Mouse (Mus musculus): ENCODE results near the gene Mt1. TPM values are rescaled to one million over a fixed set of nuclear protein-coding genes. Genes with fewer than 3 reads are reported as not detected.
A peak's percentile ranks its signal among the peaks of the same experiment; 100 is the strongest.

Gene Mt1
- polyA plus RNA-seq, 1 experiment from 2014 or later = 77.3 TPM

GRCm38 (mm10) chr8:94189275-94190031 is 10.6 kb downstream of the Mt1 start:
- 77% methylated on average over 13 of the region's 13 CpGs for WGBS
- H3K36me3 ChIP-seq = no peaks in the 10 kb centered on the region
- no peak for ATAC-seq (ENCODE audit: low FRiP score, low read depth)
- H3K27ac ChIP-seq = no peak overlapping the region
- no peak overlapping the region for H3K4me2 ChIP-seq (replicated peaks)
- peaks cover 37% of the 10 kb centered on the region for H3K4me1 ChIP-seq
- no peaks in the 10 kb centered on the region for H3K9me3 ChIP-seq
- H3K27me3 ChIP-seq = peaks cover 46% of the 10 kb centered on the region
- no peak overlapping the region for H3K9ac ChIP-seq
- H3K4me3 ChIP-seq = no peak overlapping the region

GRCm38 (mm10) chr8:94191101-94191691 is 12.3 kb downstream of the Mt1 start:
- Histone ChIP-seq H3K4me2 (replicated peaks) (peak overlapping the region; percentile 56), H3K4me1 (peaks cover 33% of the 10 kb centered on the region), H3K27ac (no peak overlapping the region), H3K36me3 (no peaks in the 10 kb centered on the region), H3K4me3 (peak overlapping the region; percentile 24), H3K9me3 (no peaks in the 10 kb centered on the region), H3K9ac (no peak overlapping the region), H3K27me3 (peaks cover 29% of the 10 kb centered on the region)
- WGBS = 20% methylated on average over 21 of the region's 21 CpGs
- ATAC-seq (ENCODE audit: low FRiP score, low read depth) = no peak

GRCm38 (mm10) chr8:94192926-94193325 is 14.0 kb downstream of the Mt1 start:
- 16% methylated on average over 1 of the region's 1 CpGs for WGBS
- H3K9ac ChIP-seq = no peak overlapping the region
- ATAC-seq (ENCODE audit: low FRiP score, low read depth) = no peak

GRCm38 (mm10) chr8:94194591-94195223 is 15.8 kb downstream of the Mt1 start:
- H3K9me3 ChIP-seq = no peaks in the 10 kb centered on the region
- peaks cover 3% of the 10 kb centered on the region for H3K27me3 ChIP-seq
- WGBS = 83% methylated on average over 7 of the region's 7 CpGs
- no peak overlapping the region for H3K4me2 ChIP-seq (replicated peaks)
- no peak overlapping the region for H3K9ac ChIP-seq
- no peak for ATAC-seq (ENCODE audit: low FRiP score, low read depth)
- H3K27ac ChIP-seq = no peak overlapping the region
- no peak overlapping the region for H3K4me3 ChIP-seq
- H3K36me3 ChIP-seq = no peaks in the 10 kb centered on the region
- H3K4me1 ChIP-seq = peaks cover 17% of the 10 kb centered on the region

More at GRCm38 (mm10) chr8:94192926-94193325, 14.0 kb downstream of the Mt1 start:
- Histone ChIP-seq H3K27ac (no peak overlapping the region), H3K9me3 (no peaks in the 10 kb centered on the region), H3K4me2 (replicated peaks) (no peak overlapping the region), H3K27me3 (peaks cover 12% of the 10 kb centered on the region), H3K36me3 (no peaks in the 10 kb centered on the region), H3K4me3 (no peak overlapping the region), H3K4me1 (peaks cover 17% of the 10 kb centered on the region)

- Histone ChIP-seq H3K27me3 (no peaks in the 10 kb centered on the region), H3K4me3 (no peak overlapping the region), H3K9ac (no peak overlapping the region), H3K4me2 (replicated peaks) (no peak overlapping the region), H3K36me3 (no peaks in the 10 kb centered on the region), H3K9me3 (no peaks in the 10 kb centered on the region), H3K4me1 (no peaks in the 10 kb centered on the region), H3K27ac (no peak overlapping the region)
- no peak for ATAC-seq (ENCODE audit: low FRiP score, low read depth)
- WGBS = 46% methylated on average over 10 of the region's 10 CpGs
Observed at GRCm38 (mm10) chr8:94199202-94199869, 20.5 kb downstream of the Mt1 start.

- Histone ChIP-seq H3K9me3 (no peaks in the 10 kb centered on the region), H3K27me3 (no peaks in the 10 kb centered on the region), H3K27ac (no peak overlapping the region), H3K4me1 (no peaks in the 10 kb centered on the region), H3K36me3 (no peaks in the 10 kb centered on the region), H3K4me2 (replicated peaks) (no peak overlapping the region), H3K4me3 (no peak overlapping the region), H3K9ac (no peak overlapping the region)
- WGBS = 61% methylated on average over 3 of the region's 3 CpGs
- no peak for ATAC-seq (ENCODE audit: low FRiP score, low read depth)
Observed at GRCm38 (mm10) chr8:94204043-94204442, 25.2 kb downstream of the Mt1 start.

- no peak overlapping the region for H3K4me3 ChIP-seq
- no peak for ATAC-seq (ENCODE audit: low FRiP score, low read depth)
- no peak overlapping the region for H3K4me2 ChIP-seq (replicated peaks)
- no peaks in the 10 kb centered on the region for H3K27me3 ChIP-seq
- WGBS = 18% methylated on average over 5 of the region's 5 CpGs
- H3K9ac ChIP-seq = no peak overlapping the region
- H3K4me1 ChIP-seq = no peaks in the 10 kb centered on the region
- H3K9me3 ChIP-seq = no peaks in the 10 kb centered on the region
- no peaks in the 10 kb centered on the region for H3K36me3 ChIP-seq
- H3K27ac ChIP-seq = no peak overlapping the region
Observed at GRCm38 (mm10) chr8:94205736-94206135, 26.9 kb downstream of the Mt1 start.

- Histone ChIP-seq H3K4me3 (no peak overlapping the region), H3K27me3 (no peaks in the 10 kb centered on the region), H3K9me3 (no peaks in the 10 kb centered on the region), H3K36me3 (no peaks in the 10 kb centered on the region), H3K27ac (no peak overlapping the region), H3K4me1 (no peaks in the 10 kb centered on the region), H3K9ac (no peak overlapping the region), H3K4me2 (replicated peaks) (no peak overlapping the region)
- whole genome bisulfite sequencing = 69% methylated on average over 8 of the region's 8 CpGs
- 0 out of 2 replicates have a peak, but pooled peaks have one; percentile 11 for ATAC-seq (ENCODE audit: low FRiP score, low read depth)
Observed at GRCm38 (mm10) chr8:94206256-94206655, 27.4 kb downstream of the Mt1 start.

GRCm38 (mm10) chr8:94207491-94207890 is 28.6 kb downstream of the Mt1 start:
- no peaks in the 10 kb centered on the region for H3K36me3 ChIP-seq
- no peak for ATAC-seq (ENCODE audit: low FRiP score, low read depth)
- H3K4me1 ChIP-seq = no peaks in the 10 kb centered on the region
- no peak overlapping the region for H3K27ac ChIP-seq
- no peaks in the 10 kb centered on the region for H3K9me3 ChIP-seq
- H3K4me2 ChIP-seq (replicated peaks) = no peak overlapping the region
- WGBS = 73% methylated on average over 2 of the region's 2 CpGs
- no peak overlapping the region for H3K4me3 ChIP-seq
- no peak overlapping the region for H3K9ac ChIP-seq
- H3K27me3 ChIP-seq = no peaks in the 10 kb centered on the region

- H3K4me1 ChIP-seq = peaks cover 4% of the 10 kb centered on the region
- WGBS = 79% methylated on average over 6 of the region's 6 CpGs
- H3K4me3 ChIP-seq = no peak overlapping the region
- H3K27ac ChIP-seq = no peak overlapping the region
- H3K4me2 ChIP-seq (replicated peaks) = no peak overlapping the region
- no peak for ATAC-seq (ENCODE audit: low FRiP score, low read depth)
- no peak overlapping the region for H3K9ac ChIP-seq
- H3K9me3 ChIP-seq = no peaks in the 10 kb centered on the region
- H3K27me3 ChIP-seq = no peaks in the 10 kb centered on the region
- no peaks in the 10 kb centered on the region for H3K36me3 ChIP-seq
Observed at GRCm38 (mm10) chr8:94209639-94210038, 30.8 kb downstream of the Mt1 start.

- WGBS = 65% methylated on average over 3 of the region's 3 CpGs
- no peak overlapping the region for H3K4me3 ChIP-seq
- no peak for ATAC-seq (ENCODE audit: low FRiP score, low read depth)
- peaks cover 8% of the 10 kb centered on the region for H3K4me1 ChIP-seq
- no peak overlapping the region for H3K9ac ChIP-seq
- H3K4me2 ChIP-seq (replicated peaks) = no peak overlapping the region
- no peaks in the 10 kb centered on the region for H3K9me3 ChIP-seq
- H3K27me3 ChIP-seq = no peaks in the 10 kb centered on the region
- H3K27ac ChIP-seq = no peak overlapping the region
- H3K36me3 ChIP-seq = no peaks in the 10 kb centered on the region
Observed at GRCm38 (mm10) chr8:94210225-94210624, 31.3 kb downstream of the Mt1 start.

- peak overlapping the region; percentile 89 for H3K4me2 ChIP-seq (replicated peaks)
- H3K9me3 ChIP-seq = no peaks in the 10 kb centered on the region
- no peak overlapping the region for H3K9ac ChIP-seq
- no peak for ATAC-seq (ENCODE audit: low FRiP score, low read depth)
- H3K36me3 ChIP-seq = no peaks in the 10 kb centered on the region
- H3K4me1 ChIP-seq = peaks cover 20% of the 10 kb centered on the region
- 70% methylated on average over 6 of the region's 6 CpGs for WGBS
- no peaks in the 10 kb centered on the region for H3K27me3 ChIP-seq
- H3K27ac ChIP-seq = no peak overlapping the region
- H3K4me3 ChIP-seq = peak overlapping the region; percentile 83
Observed at GRCm38 (mm10) chr8:94213819-94214218, 34.9 kb downstream of the Mt1 start.
